In the genomic region with DNA sequence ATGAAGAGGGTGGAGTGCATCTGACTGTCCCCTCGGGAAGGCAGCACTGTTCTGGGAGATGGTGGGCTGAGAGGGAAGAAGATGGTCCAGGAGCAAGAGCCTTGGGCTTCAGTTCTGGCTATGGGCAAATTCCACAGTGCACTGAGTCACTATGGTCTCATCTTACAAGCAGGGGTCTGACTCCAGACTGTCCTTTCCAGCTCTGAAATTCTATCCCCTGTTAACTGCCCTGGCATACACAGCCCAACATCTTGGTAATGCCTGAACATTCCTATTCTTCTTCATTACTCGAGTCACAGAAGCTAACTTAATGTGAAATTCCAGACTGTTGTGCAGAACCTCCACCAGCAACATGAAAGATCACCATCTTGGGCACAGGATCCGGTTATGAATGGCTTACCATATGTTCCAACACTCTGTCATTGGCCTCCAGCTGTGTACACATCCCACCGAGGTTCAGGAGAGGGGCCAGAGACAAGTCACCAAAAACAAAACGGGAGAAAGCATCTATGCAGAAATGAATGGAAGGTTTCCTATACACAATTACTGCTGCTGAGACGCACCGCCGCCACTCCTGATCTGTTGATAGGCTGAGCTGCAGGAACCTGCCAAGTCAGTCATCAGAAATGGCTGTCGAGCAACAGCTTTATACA, we compare ENCODE assay signal across 15 mouse cellular contexts.
DNase-seq lines count a peak whose midpoint lies in the region; ATAC-seq and TF ChIP-seq lines count a peak whose summit lies in the region.
"Had no signal": no experiment of that assay in that cellular context is flagged by ENCODE, and none has a peak within 500 bp of the region (broad histone marks: within the 10 kb centered on the region; RNA-seq: fewer than 3 reads in every experiment).

No protein-coding gene starts in this region.

- peak; percentile 58 for DNase-seq in cerebellum, adult 9-11 months
- no peak for DNase-seq in cerebellum, adult 11-12 months
- peak; percentile 58 for DNase-seq in kidney, postnatal 0 days (ENCODE audit: low spot score)
- no peak for DNase-seq in kidney, adult 18-20 months
- DNase-seq in brain, adult 2 months (ENCODE audit: low read depth, low spot score), result peak; percentile 42
- no peak for DNase-seq in layer of hippocampus, adult 2 months (ENCODE audit: low spot score in 2 of 2)
- DNase-seq: adrenal gland, postnatal 25 days; B cell, adult 2 months; heart, adult 11 months; kidney, postnatal 10 days; lung, adult 18-20 months had no signal

- H3K4me3 ChIP-seq in kidney, postnatal 0 days (replicated peaks; ENCODE audit: low read depth, low read length), result no peak overlapping the region
- no peak overlapping the region for H3K4me3 ChIP-seq in limb, embryonic 13.5 days
- no peak overlapping the region for H3K4me3 ChIP-seq in layer of hippocampus, adult 2 months
- H3K4me3 ChIP-seq: forebrain, embryonic 10.5 days; hindbrain, embryonic 15.5 days had no signal

- peaks cover 6% of the 10 kb centered on the region; the same call in 1 of the 2 replicates for H3K4me1 ChIP-seq in kidney, postnatal 0 days (replicated peaks; ENCODE audit: insufficient read depth, low read length)
- H3K4me1 ChIP-seq in limb, embryonic 13.5 days, result peaks cover 30% of the 10 kb centered on the region

- H3K9me3 ChIP-seq in kidney, postnatal 0 days (replicated peaks; ENCODE audit: low read length), result no peaks in the 10 kb centered on the region
- no peaks in the 10 kb centered on the region for H3K9me3 ChIP-seq in limb, embryonic 13.5 days
- H3K9me3 ChIP-seq: forebrain, embryonic 10.5 days; hindbrain, embryonic 15.5 days had no signal

- no peaks in the 10 kb centered on the region for H3K36me3 ChIP-seq in kidney, postnatal 0 days (ENCODE audit: insufficient read depth, low read length)
- no peaks in the 10 kb centered on the region for H3K36me3 ChIP-seq in limb, embryonic 13.5 days
- H3K36me3 ChIP-seq: forebrain, embryonic 10.5 days; hindbrain, embryonic 15.5 days had no signal

- H3K9ac ChIP-seq in kidney, postnatal 0 days (ENCODE audit: low read depth, low read length), result no peak overlapping the region
- no peak overlapping the region for H3K9ac ChIP-seq in limb, embryonic 13.5 days
- H3K9ac ChIP-seq: hindbrain, embryonic 15.5 days had no signal

- no peak overlapping the region for H3K27ac ChIP-seq in kidney, postnatal 0 days
- H3K27ac ChIP-seq in limb, embryonic 13.5 days, result no peak overlapping the region
- H3K27ac ChIP-seq in layer of hippocampus, adult 2 months, result no peak overlapping the region
- H3K27ac ChIP-seq: forebrain, embryonic 10.5 days; hindbrain, embryonic 15.5 days had no signal

- no peak for ATAC-seq in kidney, postnatal 0 days (replicated peaks; ENCODE audit: low FRiP score, low read depth)
- peak; percentile 51; the same call in 1 of the 2 replicates for ATAC-seq in limb, embryonic 13.5 days (ENCODE audit: low FRiP score, low read depth)
- no peak for ATAC-seq in megakaryocyte, adult 5-6 weeks (ENCODE audit: poor library complexity, severe bottlenecking)

- no peaks in the 10 kb centered on the region for H3K27me3 ChIP-seq in kidney, postnatal 0 days (ENCODE audit: insufficient read depth, low read length)
- no peaks in the 10 kb centered on the region; the same call in 1 of the 2 replicates for H3K27me3 ChIP-seq in limb, embryonic 13.5 days
- H3K27me3 ChIP-seq: hindbrain, embryonic 15.5 days had no signal

- 28% methylated on average over 9 of the region's 9 CpGs for WGBS in kidney, postnatal 0 days
- WGBS in limb, embryonic 13.5 days, result 53% methylated on average over 9 of the region's 9 CpGs

- no peak for TF ChIP-seq CTCF in kidney, postnatal 0 days (IDR thresholded peaks at IDR 0.05; ENCODE audit: low read depth)
- TF ChIP-seq CTCF in layer of hippocampus, adult 2 months (conservative IDR thresholded peaks at IDR 0.05), result no peak

- no peak overlapping the region for H3K4me2 ChIP-seq in kidney, postnatal 0 days (ENCODE audit: low read length)
- H3K4me2 ChIP-seq in limb, embryonic 13.5 days (replicated peaks), result no peak overlapping the region
- H3K4me2 ChIP-seq: hindbrain, embryonic 15.5 days had no signal

Comparison
In these comparisons a context has a peak if more than half of its experiments do, and no peak if none do; other contexts are left out.
1. DNase-seq: peak in cerebellum, adult 9-11 months (single experiment), kidney, postnatal 0 days (single experiment) and brain, adult 2 months (single experiment); none in cerebellum, adult 11-12 months (single experiment), kidney, adult 18-20 months (single experiment) and layer of hippocampus, adult 2 months (0 of 2).